Mouse (Mus musculus) G1E (cell line): Measurements from ENCODE around the gene Grk4. TPM values are rescaled to one million over a fixed set of nuclear protein-coding genes. Genes with fewer than 3 reads are reported as not detected.

Source experiments
- ATAC-seq: 2 replicates; pipeline ENCODE4 v1.8.0; 2016; ENCODE audit warnings: mild to moderate bottlenecking; ENCODE audit not compliant: insufficient number of reproducible peaks, poor library complexity, low FRiP score, severe bottlenecking; ENCODE audit errors: extremely low read depth
- DNase-seq: peaks from one replicate; pipeline ENCODE4 v3.0.0; 2012; ENCODE audit warnings: low spot score
- H3K27me3 ChIP-seq: 2 replicates; pipeline ENCODE4 v1.6.1; 2012; ENCODE audit warnings: mild to moderate bottlenecking, low read length, inconsistent platforms; ENCODE audit not compliant: insufficient read depth
- H3K36me3 ChIP-seq: replicated peaks from 2 replicates; pipeline ENCODE3; 2012; ENCODE audit warnings: mild to moderate bottlenecking, inconsistent platforms
- H3K4me1 ChIP-seq: 2 replicates; pipeline ENCODE4 v1.6.1; 2012; ENCODE audit warnings: low read depth, low read length, inconsistent platforms, mixed read lengths; ENCODE audit not compliant: insufficient read depth
- H3K4me3 ChIP-seq: 2 replicates; pipeline ENCODE4 v1.5.1; 2012; ENCODE audit warnings: low read depth, mild to moderate bottlenecking, inconsistent platforms, low read length, moderate library complexity, mixed read lengths
- H3K9me3 ChIP-seq: replicated peaks from 2 replicates; pipeline ENCODE4 v1.6.1; 2012; ENCODE audit warnings: inconsistent platforms
- CTCF ChIP-seq: IDR thresholded peaks from 2 replicates; pipeline ENCODE4 v1.5.1; 2012; ENCODE audit warnings: low read depth, low read length, inconsistent platforms, mixed read lengths
- GATA1 ChIP-seq: IDR thresholded peaks from 2 replicates; pipeline ENCODE4 v1.6.1; 2012; ENCODE audit warnings: borderline replicate concordance, low read length, inconsistent platforms, mixed read lengths
- GATA2 ChIP-seq: IDR thresholded peaks from 2 replicates; pipeline ENCODE4 v1.6.1; 2012; ENCODE audit warnings: low read depth, low read length, inconsistent platforms, borderline replicate concordance
- POLR2AphosphoS5 ChIP-seq: IDR thresholded peaks from 2 replicates; pipeline ENCODE4 v1.6.1; 2012; ENCODE audit warnings: low read depth, low read length, inconsistent platforms; ENCODE audit not compliant: insufficient replicate concordance
- TAL1 ChIP-seq: conservative IDR thresholded peaks from 2 replicates; pipeline ENCODE4 v1.6.1; 2012; ENCODE audit warnings: low read depth, low read length, inconsistent platforms, mixed read lengths
- polyA plus RNA-seq: library from polyadenylated mRNA; stranded (reverse); fragments of >175 nt; gene quantifications from 2 replicates; pipeline ENCODE4 v1.2.3, GENCODE M21; 2012
- total RNA-seq, 2 experiments: library from RNA; stranded (forward) in 1 of 2; stranded (reverse) in 1 of 2; fragments of 200-1000 nt in 1 of 2; fragments of >200 nt in 1 of 2; fragmentation: Nextera tagmentation in 1 of 2; gene quantifications; 2 replicates each; pipeline ENCODE4 v1.2.3; 2014 to 2017

Grk4 gene
- total and polyA plus RNA-seq, 3 experiments, result 0.16 to 1.2 (median 0.17) TPM

DNA sequence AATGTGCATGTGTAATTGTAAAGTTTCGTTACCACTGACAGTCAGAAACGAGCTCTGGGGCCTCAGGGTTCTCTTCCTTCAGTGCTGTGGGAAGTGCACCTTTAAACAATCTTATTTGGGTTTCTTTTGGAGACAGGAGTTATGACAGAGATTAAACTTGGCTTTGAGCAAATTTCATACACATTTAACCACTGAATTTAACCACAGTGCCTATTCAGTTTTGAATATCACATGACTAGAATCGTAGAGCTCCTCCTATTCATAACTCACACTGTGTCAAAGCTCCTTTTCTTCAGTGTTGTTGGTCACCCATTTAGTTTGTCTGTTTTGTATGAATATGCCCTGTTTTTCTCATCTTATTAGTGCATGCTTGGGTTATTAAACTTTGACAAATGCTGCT, 111.6 kb downstream of the Grk4 start:
- H3K4me1 ChIP-seq, result peaks cover 23% of the 10 kb centered on the region
- no peak for ATAC-seq
- DNase-seq, result no peak
- no peak overlapping the region for H3K4me3 ChIP-seq
- H3K9me3 ChIP-seq, result no peaks in the 10 kb centered on the region
- TF ChIP-seq GATA2 (no peak), TAL1 (no peak), CTCF (no peak), GATA1 (no peak), POLR2AphosphoS5 (no peak)
- peaks cover 14% of the 10 kb centered on the region for H3K36me3 ChIP-seq
- H3K27me3 ChIP-seq, result no peaks in the 10 kb centered on the region

DNA sequence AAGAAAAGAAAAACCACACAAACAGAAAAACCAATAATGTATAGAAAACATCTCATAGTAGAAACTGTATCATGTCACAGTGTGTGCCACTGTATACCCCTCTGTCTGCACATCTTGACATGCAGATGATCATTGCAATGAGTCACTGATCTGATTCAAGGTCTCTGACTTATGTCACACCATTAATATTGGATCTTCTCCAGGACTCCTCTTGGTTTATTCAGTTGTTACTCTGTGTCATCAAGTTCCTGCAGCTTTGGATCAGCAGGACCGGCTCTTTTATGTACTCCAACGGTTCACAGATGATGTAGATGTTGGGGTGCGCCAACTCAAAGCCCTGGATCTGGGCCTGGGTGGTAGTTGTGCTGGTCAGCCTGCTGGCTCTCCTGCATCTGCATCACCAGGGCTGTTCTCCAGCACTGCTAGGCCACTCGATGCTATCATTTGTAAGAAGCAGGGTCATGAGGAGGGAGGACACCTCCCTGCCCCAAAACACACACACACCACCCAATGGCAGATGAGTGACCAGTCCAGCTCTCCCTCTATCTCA, 112.6 kb downstream of the Grk4 start:
- H3K4me3 ChIP-seq, result no peak overlapping the region
- no peak for ATAC-seq
- H3K36me3 ChIP-seq, result peaks cover 14% of the 10 kb centered on the region
- peaks cover 16% of the 10 kb centered on the region for H3K4me1 ChIP-seq
- no peaks in the 10 kb centered on the region for H3K9me3 ChIP-seq
- no peak for DNase-seq
- H3K27me3 ChIP-seq, result no peaks in the 10 kb centered on the region
- TF ChIP-seq GATA2 (no peak), CTCF (no peak), POLR2AphosphoS5 (no peak), TAL1 (no peak), GATA1 (no peak)

DNA sequence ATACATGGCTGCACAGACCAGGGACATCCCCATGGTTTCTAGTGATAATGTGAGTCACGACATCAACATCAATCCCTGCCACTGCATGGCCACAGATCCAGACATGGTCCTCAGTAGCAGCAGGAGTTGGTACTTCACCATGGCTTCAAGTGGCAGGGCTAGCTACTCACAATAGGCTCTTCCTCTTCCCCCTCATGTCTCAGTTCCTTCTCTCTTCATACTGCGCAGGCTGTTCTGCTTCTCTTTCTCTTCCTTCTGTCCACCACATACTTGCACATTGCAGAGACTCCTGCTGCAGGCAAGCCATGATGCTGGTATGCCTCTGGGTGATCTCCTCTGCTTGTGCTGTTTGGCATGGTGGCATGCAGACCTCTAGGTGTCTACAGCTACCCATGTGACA, 113.2 kb downstream of the Grk4 start:
- H3K4me1 ChIP-seq, result peaks cover 12% of the 10 kb centered on the region
- TF ChIP-seq TAL1 (no peak), CTCF (no peak), POLR2AphosphoS5 (no peak), GATA1 (no peak), GATA2 (no peak)
- no peaks in the 10 kb centered on the region for H3K27me3 ChIP-seq
- peaks cover 14% of the 10 kb centered on the region for H3K36me3 ChIP-seq
- ATAC-seq, result no peak
- H3K9me3 ChIP-seq, result no peaks in the 10 kb centered on the region
- no peak for DNase-seq
- no peak overlapping the region for H3K4me3 ChIP-seq

DNA sequence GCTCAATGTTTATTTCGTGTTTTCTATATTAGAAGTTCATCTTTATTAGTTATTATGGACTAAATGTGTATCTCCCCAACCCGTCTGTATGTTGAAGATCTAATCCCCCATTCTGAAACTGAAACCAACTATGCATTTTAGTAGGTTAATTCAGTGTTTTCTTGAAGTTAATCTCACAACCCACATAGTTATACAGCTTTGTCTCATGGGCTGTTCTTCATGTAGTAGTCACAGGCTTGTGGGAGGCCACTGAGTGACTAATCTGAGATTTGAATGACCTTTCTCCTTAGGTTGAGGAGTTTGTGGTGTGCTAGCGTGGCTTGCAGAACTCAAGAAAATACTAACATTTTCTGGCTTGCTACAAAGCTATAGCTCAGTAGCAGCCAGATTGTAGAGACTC, 124.8 kb downstream of the Grk4 start:
- TF ChIP-seq GATA1, result no peak
- no peak for ATAC-seq
- Histone ChIP-seq H3K4me1 (no peaks in the 10 kb centered on the region; the same call in 1 of the 2 replicates), H3K9me3 (no peaks in the 10 kb centered on the region), H3K36me3 (peaks cover 49% of the 10 kb centered on the region), H3K27me3 (no peaks in the 10 kb centered on the region), H3K4me3 (no peak overlapping the region)
- DNase-seq, result no peak

DNA sequence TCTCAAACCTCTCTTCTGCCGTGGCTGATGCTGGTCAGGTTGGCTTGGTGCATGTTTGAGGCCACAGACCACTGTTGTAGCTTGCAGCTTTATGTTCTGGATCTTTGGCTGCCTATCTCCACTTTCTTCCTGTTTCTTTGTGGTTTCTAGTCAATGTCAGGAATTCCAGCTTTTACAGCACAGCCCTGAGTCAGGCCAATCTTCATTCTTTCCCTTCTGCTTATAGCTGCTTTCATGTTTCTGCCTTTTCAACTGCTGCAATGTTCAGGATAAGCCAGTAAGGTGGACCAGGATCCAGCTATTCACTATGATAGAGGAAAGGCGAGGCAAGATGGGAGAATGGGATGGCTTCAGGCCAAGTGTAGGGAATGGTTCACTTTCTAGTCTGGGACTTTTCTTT, 131.0 kb downstream of the Grk4 start:
- no peaks in the 10 kb centered on the region for H3K9me3 ChIP-seq
- no peak overlapping the region for H3K4me3 ChIP-seq
- 0 out of 2 replicates have a peak, but pooled peaks cover 4% of the 10 kb centered on the region for H3K4me1 ChIP-seq
- H3K36me3 ChIP-seq, result peaks cover 57% of the 10 kb centered on the region
- TF ChIP-seq GATA2 (no peak), GATA1 (no peak), TAL1 (no peak), CTCF (no peak), POLR2AphosphoS5 (no peak)
- DNase-seq (no peak), ATAC-seq (no peak)
- no peaks in the 10 kb centered on the region for H3K27me3 ChIP-seq

DNA sequence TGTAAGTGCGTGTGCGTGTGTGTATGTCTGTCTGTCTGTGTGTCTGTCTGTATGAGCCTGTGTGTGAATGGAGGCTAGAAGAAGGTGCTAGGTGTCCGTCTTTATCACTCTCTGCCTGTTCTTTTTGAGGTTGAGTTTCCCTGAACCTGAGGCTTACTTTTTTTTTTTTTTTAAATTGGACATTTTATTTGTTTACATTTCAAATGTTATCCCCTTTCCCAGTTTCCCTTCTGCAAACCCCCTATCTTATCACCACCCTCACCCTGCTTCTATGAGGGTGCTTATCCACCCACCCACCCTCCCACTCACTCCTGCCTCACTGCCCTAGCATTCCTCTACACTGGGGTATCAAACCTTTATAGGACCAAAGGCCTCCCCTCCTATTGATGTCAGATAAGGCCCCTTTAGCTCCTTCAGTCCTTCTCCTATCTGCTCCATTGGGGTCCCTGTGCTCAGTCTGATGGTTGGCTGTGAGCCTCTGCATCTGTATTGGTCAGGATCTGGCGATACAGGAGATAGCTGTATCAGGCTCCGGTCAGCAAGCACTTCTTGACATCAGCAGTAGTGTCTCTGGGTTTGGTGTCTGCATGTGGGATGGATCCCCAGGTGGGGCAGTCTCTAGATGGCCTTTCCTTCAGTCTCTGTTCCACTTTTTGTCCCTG, 140.2 kb downstream of the Grk4 start:
- no peak overlapping the region for H3K4me3 ChIP-seq
- peaks cover 79% of the 10 kb centered on the region for H3K36me3 ChIP-seq
- no peak for ATAC-seq
- DNase-seq, result no peak
- no peaks in the 10 kb centered on the region for H3K9me3 ChIP-seq
- H3K4me1 ChIP-seq, result peaks cover 19% of the 10 kb centered on the region
- no peaks in the 10 kb centered on the region for H3K27me3 ChIP-seq
- no peak for TF ChIP-seq GATA2
- TF ChIP-seq GATA1, result no peak
- no peak for TF ChIP-seq TAL1
- no peak for TF ChIP-seq POLR2AphosphoS5
- no peak for TF ChIP-seq CTCF

Other genes starting within 250 kb of the Grk4 start
- gene Tnip2, start 146.4 kb upstream of the Grk4 start, total RNA-seq (2014; fragmentation: Nextera tagmentation), result 5.4 and 11.1 TPM in 2 replicates
- 17.1 and 19.6 TPM in 2 replicates for gene Tnip2, start 146.4 kb upstream of the Grk4 start, total RNA-seq (2017)
- 4.8 and 4.9 TPM in 2 replicates for gene Tnip2, start 146.4 kb upstream of the Grk4 start, polyA plus RNA-seq
- 2.2 and 3.1 TPM in 2 replicates for gene Sh3bp2, start 134.5 kb upstream of the Grk4 start, total RNA-seq (2014; fragmentation: Nextera tagmentation)
- gene Sh3bp2, start 134.5 kb upstream of the Grk4 start, total RNA-seq (2017), result 3.5 and 5.6 TPM in 2 replicates
- 5.7 and 6.7 TPM in 2 replicates for gene Sh3bp2, start 134.5 kb upstream of the Grk4 start, polyA plus RNA-seq
- gene Add1, start 86.7 kb upstream of the Grk4 start, total RNA-seq (2014; fragmentation: Nextera tagmentation), result 147 and 158 TPM in 2 replicates
- gene Add1, start 86.7 kb upstream of the Grk4 start, total RNA-seq (2017), result 95.2 and 103 TPM in 2 replicates
- 257 TPM in 2 replicates for gene Add1, start 86.7 kb upstream of the Grk4 start, polyA plus RNA-seq
- gene Mfsd10, start 23.2 kb upstream of the Grk4 start, total RNA-seq (2014; fragmentation: Nextera tagmentation), result 49.6 and 50.8 TPM in 2 replicates
- gene Mfsd10, start 23.2 kb upstream of the Grk4 start, total RNA-seq (2017), result 44.6 and 61.3 TPM in 2 replicates
- 192 and 260 TPM in 2 replicates for gene Mfsd10, start 23.2 kb upstream of the Grk4 start, polyA plus RNA-seq
- gene Nop14, start 231 bp upstream of the Grk4 start, total RNA-seq (2014; fragmentation: Nextera tagmentation), result 56.8 and 82.3 TPM in 2 replicates
- gene Nop14, start 231 bp upstream of the Grk4 start, total RNA-seq (2017), result 39.7 and 48.1 TPM in 2 replicates
- gene Nop14, start 231 bp upstream of the Grk4 start, polyA plus RNA-seq, result 34.6 and 39.5 TPM in 2 replicates
- gene Htt, start 101.4 kb downstream of the Grk4 start, total RNA-seq (2014; fragmentation: Nextera tagmentation), result 51.1 and 54.5 TPM in 2 replicates
- gene Htt, start 101.4 kb downstream of the Grk4 start, total RNA-seq (2017), result 24.4 and 26.5 TPM in 2 replicates
- gene Htt, start 101.4 kb downstream of the Grk4 start, polyA plus RNA-seq, result 4.7 and 4.9 TPM in 2 replicates
- gene Msantd1, start 247.6 kb downstream of the Grk4 start, total RNA-seq (2014; fragmentation: Nextera tagmentation), result not detected in 2 replicates
- gene Msantd1, start 247.6 kb downstream of the Grk4 start, total RNA-seq (2017), result 0.22 and 0.29 TPM in 2 replicates
- gene Msantd1, start 247.6 kb downstream of the Grk4 start, polyA plus RNA-seq, result 0.20 and 0.25 TPM in 2 replicates